Mouse (Mus musculus) heart, embryonic 11.5 days (tissue): ENCODE data around the gene Lamb3. TPM values are rescaled to one million over a fixed set of nuclear protein-coding genes. Genes with fewer than 3 reads are reported as not detected.

ENCODE experiments used
- ATAC-seq: fragments of 200-750 bp; cut with Nextera tagmentation; replicated peaks from 2 replicates; pipeline ENCODE4 v1.8.0; 2017; ENCODE audit warnings: moderate library complexity; ENCODE audit not compliant: insufficient number of reproducible peaks, low FRiP score, low TSS enrichment
- H3K27ac ChIP-seq: fragments of 300-500 bp; sonication (generic); 2 replicates; pipeline ENCODE4 v1.5.1; 2014; ENCODE audit warnings: mild to moderate bottlenecking, low read depth, low read length
- H3K27me3 ChIP-seq: fragments of 300-500 bp; sonication (generic); 2 replicates; pipeline ENCODE4 v1.6.1; 2014; ENCODE audit warnings: mild to moderate bottlenecking, low read length, mixed read lengths; ENCODE audit not compliant: control insufficient read depth, insufficient read depth
- H3K36me3 ChIP-seq: fragments of 300-500 bp; sonication (generic); 2 replicates; pipeline ENCODE4 v1.6.1; 2014; ENCODE audit warnings: mild to moderate bottlenecking, low read length, moderate library complexity, mixed read lengths; ENCODE audit not compliant: control insufficient read depth, insufficient read depth
- H3K4me1 ChIP-seq: fragments of 300-500 bp; sonication (generic); 2 replicates; pipeline ENCODE4 v1.6.1; 2014; ENCODE audit warnings: low read length; ENCODE audit not compliant: control insufficient read depth, insufficient read depth
- H3K4me2 ChIP-seq: fragments of 300-500 bp; sonication (generic); 2 replicates; pipeline ENCODE4 v1.6.1; 2014; ENCODE audit warnings: mild to moderate bottlenecking, moderate library complexity
- H3K4me3 ChIP-seq: fragments of 300-500 bp; sonication (generic); 2 replicates; pipeline ENCODE4 v1.5.1; 2014; ENCODE audit warnings: low read depth, low read length
- H3K9ac ChIP-seq: fragments of 300-500 bp; sonication (generic); 2 replicates; pipeline ENCODE4 v1.6.1; 2014; ENCODE audit warnings: mild to moderate bottlenecking, low read depth, low read length, moderate library complexity
- H3K9me3 ChIP-seq: fragments of 300-500 bp; sonication (generic); replicated peaks from 2 replicates; pipeline ENCODE4 v1.6.1; 2016; ENCODE audit warnings: low read length; ENCODE audit not compliant: control insufficient read depth
- WGBS: fragments of 180-500 bp; shearing (Covaris S2); extraction: QIAGEN DNeasy Blood & Tissue Kit; methylation state at CpG from one replicate; pipeline ENCODE4 v1.1.7; 2014; ENCODE audit not compliant: insufficient replicate concordance; 5-methylcytosine and 5-hydroxymethylcytosine counted together
- polyA plus RNA-seq: library from polyadenylated mRNA; unstranded; fragments of >200 nt; fragmentation: Nextera tagmentation; extraction: Ambion mirVana; gene quantifications from 2 replicates; pipeline ENCODE4 v1.2.1, GENCODE M21; 2014

Gene Lamb3
- polyA plus RNA-seq, 1 experiment from 2014 or later: 0.64 TPM

DNA sequence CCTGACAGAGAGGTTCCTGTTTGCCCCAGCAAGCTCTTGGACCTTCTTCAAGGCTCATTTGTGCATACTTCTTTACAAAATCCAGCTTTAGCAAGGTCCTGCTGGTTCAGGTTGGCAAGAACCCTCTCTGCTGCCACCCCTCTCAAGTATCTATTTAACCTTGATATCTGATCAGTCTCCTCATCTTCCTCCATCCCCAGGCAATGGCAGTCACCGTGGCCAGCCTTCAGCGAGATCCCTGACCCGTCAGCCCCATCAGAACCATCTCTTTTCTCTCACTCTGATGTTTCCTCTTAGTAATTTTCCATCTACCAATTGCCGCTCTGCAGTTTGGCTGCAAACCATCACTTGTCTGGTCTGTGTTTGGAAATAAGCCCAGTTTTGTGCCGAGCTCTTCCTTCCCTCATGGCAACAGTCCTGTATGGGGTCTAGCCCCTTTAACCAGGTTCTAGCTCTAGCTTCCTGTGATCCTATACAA, 49.2 kb downstream of the Lamb3 start:
- Histone ChIP-seq H3K27ac (no peak overlapping the region), H3K4me3 (no peak overlapping the region), H3K9me3 (no peaks in the 10 kb centered on the region), H3K27me3 (no peaks in the 10 kb centered on the region), H3K9ac (no peak overlapping the region), H3K4me1 (0 out of 2 replicates have a peak, but pooled peaks cover 3% of the 10 kb centered on the region), H3K36me3 (no peaks in the 10 kb centered on the region), H3K4me2 (no peak overlapping the region)
- 60% methylated on average over 5 of the region's 5 CpGs for WGBS
- ATAC-seq: no peak

- WGBS: 75% methylated on average over 9 of the region's 9 CpGs
- H3K4me2 ChIP-seq: no peak overlapping the region
- peaks cover 12% of the 10 kb centered on the region; the same call in 1 of the 2 replicates for H3K4me1 ChIP-seq
- no peak overlapping the region for H3K27ac ChIP-seq
- H3K4me3 ChIP-seq: no peak overlapping the region
- H3K36me3 ChIP-seq: no peaks in the 10 kb centered on the region
- H3K9ac ChIP-seq: no peak overlapping the region
- no peak for ATAC-seq
- no peaks in the 10 kb centered on the region for H3K27me3 ChIP-seq
- H3K9me3 ChIP-seq: no peaks in the 10 kb centered on the region
These were observed 52.1 kb downstream of the Lamb3 start for GRCm38 (mm10) chr1:193259559-193259958.

DNA sequence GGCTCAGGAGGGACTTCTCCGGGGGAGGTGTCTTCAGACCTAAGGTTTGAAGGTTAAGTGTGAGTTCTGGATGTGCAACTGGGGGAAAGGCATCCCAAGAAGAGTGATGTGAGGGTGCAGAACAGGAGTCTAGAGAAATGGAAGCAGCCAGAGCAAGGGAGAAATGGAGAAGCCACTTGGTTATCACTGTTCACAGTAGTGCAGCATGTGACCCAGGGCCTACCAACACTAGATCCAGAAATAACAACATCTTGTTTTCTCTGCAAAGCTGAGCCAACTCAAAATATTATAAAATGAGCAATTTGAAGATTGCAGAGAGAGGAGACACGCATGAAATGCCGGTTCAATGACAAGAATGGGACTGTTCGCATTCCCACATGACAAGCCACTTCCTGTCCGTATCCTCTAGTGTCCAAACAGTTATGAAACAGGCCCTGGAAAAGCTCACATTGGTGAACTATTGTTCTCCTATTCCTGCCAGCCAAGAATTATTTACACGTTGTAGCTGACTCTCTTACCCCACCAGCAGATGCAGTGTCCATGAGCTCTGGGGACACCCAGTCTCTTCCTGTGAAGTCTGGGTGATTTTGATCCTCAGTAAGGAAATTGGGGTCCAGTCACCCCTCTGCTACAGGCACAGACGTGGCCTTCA, 54.5 kb downstream of the Lamb3 start:
- Histone ChIP-seq H3K9me3 (no peaks in the 10 kb centered on the region), H3K4me3 (no peak overlapping the region), H3K36me3 (no peaks in the 10 kb centered on the region), H3K9ac (no peak overlapping the region), H3K27me3 (no peaks in the 10 kb centered on the region), H3K4me2 (no peak overlapping the region), H3K4me1 (peaks cover 12% of the 10 kb centered on the region; the same call in 1 of the 2 replicates), H3K27ac (0 out of 2 replicates have a peak overlapping the region, but pooled peaks have one; percentile 10)
- WGBS: 61% methylated on average over 7 of the region's 7 CpGs
- no peak for ATAC-seq

DNA sequence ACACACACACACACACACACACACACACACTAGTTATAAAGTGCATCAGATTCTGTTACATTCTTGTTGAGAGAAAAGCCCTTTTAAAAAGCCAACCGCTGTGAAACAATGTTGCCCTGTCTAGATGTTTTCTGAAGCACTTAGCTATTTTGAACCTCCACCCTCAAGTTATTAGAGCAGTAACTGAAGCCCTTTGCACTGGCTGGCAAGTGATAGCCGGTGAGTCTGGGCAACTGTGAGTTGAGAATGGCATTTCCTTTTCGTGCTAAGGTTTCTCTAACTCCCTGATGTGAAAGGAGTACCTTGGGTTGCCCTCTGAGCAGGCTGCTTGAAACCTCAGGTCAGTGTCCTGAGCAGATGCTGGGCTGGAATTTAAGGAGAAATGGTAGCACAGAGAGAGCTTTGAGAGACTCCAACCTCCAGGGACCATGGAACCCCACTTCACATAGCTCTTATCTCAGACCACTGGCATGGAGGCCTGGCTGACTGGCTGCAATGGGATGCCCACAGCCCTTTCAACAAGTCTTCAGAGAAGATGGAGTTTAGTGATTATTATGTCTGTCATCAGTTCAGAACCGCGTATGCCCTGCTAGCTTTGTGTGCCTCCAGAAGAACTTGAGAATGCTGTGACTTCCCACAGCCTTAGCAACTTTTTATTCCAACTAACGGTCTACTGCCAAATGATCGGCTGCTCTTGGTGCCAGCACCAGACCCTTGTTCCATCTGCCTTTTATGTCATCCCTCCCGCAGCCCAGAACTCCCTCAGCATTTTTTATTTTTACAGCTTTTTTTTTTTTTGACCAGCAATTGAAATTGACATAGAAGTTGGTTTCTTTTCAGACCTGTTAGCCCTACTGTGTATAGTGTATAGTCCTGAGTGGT, 55.8 kb downstream of the Lamb3 start:
- WGBS: 65% methylated on average over 8 of the region's 8 CpGs
- no peaks in the 10 kb centered on the region for H3K27me3 ChIP-seq
- no peak overlapping the region for H3K9ac ChIP-seq
- no peak overlapping the region for H3K4me2 ChIP-seq
- no peak overlapping the region for H3K27ac ChIP-seq
- ATAC-seq: no peak
- no peaks in the 10 kb centered on the region for H3K36me3 ChIP-seq
- peaks cover 12% of the 10 kb centered on the region; the same call in 1 of the 2 replicates for H3K4me1 ChIP-seq
- H3K9me3 ChIP-seq: no peaks in the 10 kb centered on the region
- H3K4me3 ChIP-seq: no peak overlapping the region

- WGBS: 69% methylated on average over 5 of the region's 5 CpGs
- no peak within 1 kb of the TSS for H3K9ac ChIP-seq
- H3K4me1 ChIP-seq: peaks cover 12% of the 10 kb centered on the region; the same call in 1 of the 2 replicates
- H3K9me3 ChIP-seq: no peaks in the 10 kb centered on the region
- H3K27ac ChIP-seq: no peak within 1 kb of the TSS
- H3K36me3 ChIP-seq: no peaks in the 10 kb centered on the region
- no peaks in the 10 kb centered on the region for H3K27me3 ChIP-seq
- H3K4me3 ChIP-seq: no peak within 1 kb of the TSS
- ATAC-seq: no peak
- H3K4me2 ChIP-seq: no peak within 1 kb of the TSS
These were observed 56.6 kb downstream of the Lamb3 start, which contains the start of gene Hsd11b1 for GRCm38 (mm10) chr1:193263955-193264598. Gene Hsd11b1, minus strand, starts transcription at chr1:193264075.

GRCm38 (mm10) chr1:193265734-193266133, 58.2 kb downstream of the Lamb3 start:
- peaks cover 12% of the 10 kb centered on the region; the same call in 1 of the 2 replicates for H3K4me1 ChIP-seq
- no peak overlapping the region for H3K9ac ChIP-seq
- H3K27ac ChIP-seq: no peak overlapping the region
- H3K27me3 ChIP-seq: no peaks in the 10 kb centered on the region
- no peaks in the 10 kb centered on the region for H3K36me3 ChIP-seq
- no peak overlapping the region for H3K4me2 ChIP-seq
- no peak for ATAC-seq
- H3K4me3 ChIP-seq: no peak overlapping the region
- H3K9me3 ChIP-seq: no peaks in the 10 kb centered on the region

DNA sequence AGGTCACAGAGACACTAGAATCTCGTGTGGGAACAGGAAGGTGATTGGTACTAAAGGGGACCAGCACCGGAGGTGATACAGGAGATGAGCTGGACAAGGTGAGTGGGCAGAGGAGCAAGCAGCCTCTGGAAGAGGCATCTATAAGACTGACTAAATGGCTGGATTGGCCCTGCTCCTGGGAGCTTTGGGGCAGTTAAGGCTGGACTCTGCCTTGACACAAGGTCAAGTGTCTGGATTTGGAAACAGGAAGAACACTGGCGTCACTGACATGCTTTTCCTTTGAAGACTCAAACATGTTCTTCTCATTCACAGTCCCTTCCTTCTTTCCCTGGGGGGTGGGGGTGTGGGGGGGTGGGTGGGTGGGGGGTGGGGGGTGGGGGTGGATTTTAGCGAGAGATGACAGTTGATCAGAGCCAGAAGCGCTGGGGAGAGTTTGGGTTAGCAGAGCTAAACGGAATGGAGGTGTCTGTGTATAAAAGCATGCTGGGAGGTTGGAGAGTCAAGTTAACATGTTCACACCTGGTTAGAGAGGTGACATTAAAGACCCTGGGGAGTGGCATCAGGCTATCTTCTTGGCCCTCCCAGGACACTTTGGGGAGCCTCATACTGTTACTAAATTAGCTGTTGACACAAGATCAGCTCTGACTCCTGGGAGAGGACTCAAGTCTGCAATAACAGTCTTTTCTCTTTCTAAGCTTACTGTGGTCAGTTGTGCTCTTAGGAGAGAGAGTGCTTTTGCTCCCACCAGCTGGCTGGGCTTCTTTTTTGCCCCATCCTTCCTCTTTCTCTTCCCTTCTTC, 63.7 kb downstream of the Lamb3 start:
- Histone ChIP-seq H3K36me3 (no peaks in the 10 kb centered on the region), H3K4me2 (peak overlapping the region; percentile 67), H3K27ac (no peak overlapping the region), H3K9me3 (no peaks in the 10 kb centered on the region), H3K27me3 (no peaks in the 10 kb centered on the region), H3K4me1 (peaks cover 10% of the 10 kb centered on the region), H3K4me3 (peak overlapping the region; percentile 54), H3K9ac (peak overlapping the region; percentile 12; the same call in 1 of the 2 replicates)
- ATAC-seq: no peak
- 27% methylated on average over 6 of the region's 6 CpGs for WGBS
